In the genomic region with DNA sequence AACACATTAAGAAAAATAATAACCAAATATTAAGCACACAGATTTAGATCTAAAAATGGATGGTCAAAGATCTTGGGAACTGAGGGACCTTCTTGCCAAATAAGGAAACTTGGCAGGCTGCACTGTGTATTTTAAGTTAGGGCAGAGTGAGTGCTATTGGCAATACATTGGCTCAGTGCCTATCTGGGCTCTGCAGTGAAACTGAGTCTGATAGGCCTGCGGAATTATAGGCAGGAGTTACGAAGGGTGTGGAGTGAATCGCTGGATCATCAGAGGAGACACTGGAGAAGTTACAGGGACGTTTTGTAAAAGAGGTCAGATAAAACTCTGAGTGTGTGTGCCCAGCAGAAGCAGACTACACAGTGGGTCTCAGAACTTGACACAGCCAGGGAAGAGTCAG, we compare ENCODE assay signal across 8 mouse cellular contexts. TPM values are rescaled to one million over a fixed set of nuclear protein-coding genes. Genes with fewer than 3 reads are reported as not detected.
DNase-seq lines count a peak whose midpoint lies in the region; ATAC-seq and TF ChIP-seq lines count a peak whose summit lies in the region.

No protein-coding gene starts in this region.

- no peak overlapping the region for H3K27ac ChIP-seq in neural tube, embryonic 13.5 days (replicated peaks)
- H3K27ac ChIP-seq in liver, embryonic 14.5 days, result peak overlapping the region; percentile 80
- peak overlapping the region; percentile 64 for H3K27ac ChIP-seq in stomach, embryonic 16.5 days (ENCODE audit: low read length)

- H3K9me3 ChIP-seq in neural tube, embryonic 13.5 days, result no peaks in the 10 kb centered on the region
- no peaks in the 10 kb centered on the region for H3K9me3 ChIP-seq in liver, embryonic 14.5 days (ENCODE audit: control insufficient read depth, low read length)
- no peaks in the 10 kb centered on the region for H3K9me3 ChIP-seq in stomach, embryonic 16.5 days (replicated peaks; ENCODE audit: control insufficient read depth, low read length)

- no peak for TF ChIP-seq CTCF in liver, embryonic 14.5 days (IDR thresholded peaks at IDR 0.05; ENCODE audit: low read depth)

- no peak overlapping the region for H3K4me3 ChIP-seq in neural tube, embryonic 13.5 days
- peak overlapping the region; percentile 40 to 46 for H3K4me3 ChIP-seq in liver, embryonic 14.5 days (ENCODE audit: insufficient read depth in 1 of 2, low read depth in 2 of 2, low read length in 2 of 2)
- peak overlapping the region; percentile 26 for H3K4me3 ChIP-seq in stomach, embryonic 16.5 days (replicated peaks; ENCODE audit: low read length)

- TF ChIP-seq EP300 in liver, embryonic 14.5 days (IDR thresholded peaks at IDR 0.05; ENCODE audit: low read depth), result peak; percentile 46; the same call in 1 of the 2 replicates

- peaks cover 24% of the 10 kb centered on the region for H3K27me3 ChIP-seq in neural tube, embryonic 13.5 days
- H3K27me3 ChIP-seq in liver, embryonic 14.5 days (ENCODE audit: control insufficient read depth, insufficient read depth, low read length), result no peaks in the 10 kb centered on the region
- no peaks in the 10 kb centered on the region for H3K27me3 ChIP-seq in stomach, embryonic 16.5 days (ENCODE audit: control insufficient read depth, insufficient read depth, low read length)

- no peaks in the 10 kb centered on the region for H3K36me3 ChIP-seq in neural tube, embryonic 13.5 days
- H3K36me3 ChIP-seq in liver, embryonic 14.5 days (replicated peaks; ENCODE audit: control insufficient read depth, insufficient read depth, low read depth), result no peaks in the 10 kb centered on the region
- H3K36me3 ChIP-seq in stomach, embryonic 16.5 days (ENCODE audit: control insufficient read depth, insufficient read depth, low read length), result no peaks in the 10 kb centered on the region

- H3K4me2 ChIP-seq in neural tube, embryonic 13.5 days, result 0 out of 2 replicates have a peak overlapping the region, but pooled peaks have one; percentile 13
- peak overlapping the region; percentile 67 for H3K4me2 ChIP-seq in liver, embryonic 14.5 days (ENCODE audit: low read depth)
- peak overlapping the region; percentile 44 for H3K4me2 ChIP-seq in stomach, embryonic 16.5 days (ENCODE audit: low read depth, low read length)

- no peak overlapping the region for H3K9ac ChIP-seq in neural tube, embryonic 13.5 days
- peak overlapping the region; percentile 62 for H3K9ac ChIP-seq in liver, embryonic 14.5 days (replicated peaks)
- peak overlapping the region; percentile 57 for H3K9ac ChIP-seq in stomach, embryonic 16.5 days (ENCODE audit: low read length)

- H3K4me1 ChIP-seq in neural tube, embryonic 13.5 days (replicated peaks), result peaks cover 4% of the 10 kb centered on the region; the same call in 1 of the 2 replicates
- H3K4me1 ChIP-seq in liver, embryonic 14.5 days (replicated peaks; ENCODE audit: control insufficient read depth in 2 of 2, insufficient read depth in 2 of 2, low read length in 1 of 2), result peaks cover 9% of the 10 kb centered on the region in 2 experiments; a peak in 3 of 4 replicates
- H3K4me1 ChIP-seq in stomach, embryonic 16.5 days (ENCODE audit: control insufficient read depth, insufficient read depth, low read length), result peaks cover 12% of the 10 kb centered on the region

- DNase-seq in neural tube, embryonic 10.5 days (ENCODE audit: extremely low spot score, low spot score), result no peak
- peak; percentile 69 to 71 (median 71) for DNase-seq in liver, embryonic 14.5 days (ENCODE audit: low read depth in 3 of 3, low spot score in 3 of 3)
- DNase-seq in right cerebral cortex, adult 2 months (ENCODE audit: low spot score in 2 of 2), result no peak
- no peak for DNase-seq in ovary, postnatal 14 days (ENCODE audit: low spot score)

- ATAC-seq in neural tube, embryonic 13.5 days (ENCODE audit: low read depth), result no peak
- ATAC-seq in erythroid progenitor cell, adult 5-6 weeks (replicated peaks; ENCODE audit: low FRiP score, poor library complexity, severe bottlenecking), result peak; percentile 90
- peak; percentile 87 for ATAC-seq in liver, embryonic 14.5 days (ENCODE audit: insufficient read depth)
- ATAC-seq in stomach, embryonic 16.5 days (ENCODE audit: insufficient read depth, low FRiP score), result no peak
- no peak for ATAC-seq in activated CD4-positive, CD25-positive, alpha-beta regulatory T cell, adult 4 months

- WGBS in neural tube, embryonic 13.5 days, result 63% methylated on average over 4 of the region's 4 CpGs
- 8% methylated on average over 4 of the region's 4 CpGs for WGBS in liver, embryonic 14.5 days (ENCODE audit: insufficient replicate concordance)
- 42% methylated on average over 4 of the region's 4 CpGs for WGBS in stomach, embryonic 16.5 days

RNA-seq across cellular contexts. Expression of gene Map3k20, which starts 1.7 kb away (rescaled TPM):
- 4.7 and 5.7 TPM in 2 replicates for polyA plus RNA-seq in neural tube, embryonic 13.5 days (2015; fragmentation: Nextera tagmentation; extraction: Ambion mirVana)
- 57.4 and 64.5 TPM in 2 replicates for total RNA-seq in erythroid progenitor cell, adult 5-6 weeks (2015; ENCODE audit: low replicate concordance)
- 35.9 and 52.1 TPM in 2 replicates for total RNA-seq in erythroid progenitor cell, adult 5-6 weeks (2017; ENCODE audit: low replicate concordance)
- polyA plus RNA-seq in liver, embryonic 14.5 days (2012; rRNA removed), result 4.1 and 5.6 TPM in 2 replicates
- 7.2 and 7.5 TPM in 2 replicates for polyA plus RNA-seq in liver, embryonic 14.5 days (2014; fragmentation: Nextera tagmentation; extraction: Ambion mirVana)
- polyA plus RNA-seq in stomach, embryonic 16.5 days (2015; fragmentation: Nextera tagmentation; extraction: Ambion mirVana), result 24.6 and 25.0 TPM in 2 replicates
- polyA plus RNA-seq in activated CD4-positive, CD25-positive, alpha-beta regulatory T cell, adult 4 months (2017; shearing (Covaris generic)), result under 1 TPM; 0.42 to 0.55 TPM

Comparison
In these comparisons a context has a peak if more than half of its experiments do, and no peak if none do; other contexts are left out.
1. ATAC-seq: peak in erythroid progenitor cell, adult 5-6 weeks (single experiment) and liver, embryonic 14.5 days (single experiment); none in neural tube, embryonic 13.5 days (single experiment), stomach, embryonic 16.5 days (single experiment) and activated CD4-positive, CD25-positive, alpha-beta regulatory T cell, adult 4 months (single experiment).
2. H3K4me2 ChIP-seq: peak in every context shown above with its lines; median percentile 67 in liver, embryonic 14.5 days; 44 in stomach, embryonic 16.5 days; 13 in neural tube, embryonic 13.5 days.
3. DNase-seq: peak in liver, embryonic 14.5 days (3 of 3); none in neural tube, embryonic 10.5 days (single experiment), right cerebral cortex, adult 2 months (0 of 2) and ovary, postnatal 14 days (single experiment).